Mouse (Mus musculus) hindlimb bud, embryonic 11.5 days (tissue): ENCODE results near the gene Mmp25.
"Not testable (repeated sequence)": the region's sequence is repeated elsewhere in the genome, so short reads cannot be mapped to it uniquely, and the experiment has no call there.

Experiments used
- DNase-seq: peaks from one replicate; pipeline ENCODE4 v3.0.0-alpha.2; 2012; ENCODE audit warnings: low read depth, low spot score; ENCODE audit errors: extremely low spot score

Mmp25 gene

DNA sequence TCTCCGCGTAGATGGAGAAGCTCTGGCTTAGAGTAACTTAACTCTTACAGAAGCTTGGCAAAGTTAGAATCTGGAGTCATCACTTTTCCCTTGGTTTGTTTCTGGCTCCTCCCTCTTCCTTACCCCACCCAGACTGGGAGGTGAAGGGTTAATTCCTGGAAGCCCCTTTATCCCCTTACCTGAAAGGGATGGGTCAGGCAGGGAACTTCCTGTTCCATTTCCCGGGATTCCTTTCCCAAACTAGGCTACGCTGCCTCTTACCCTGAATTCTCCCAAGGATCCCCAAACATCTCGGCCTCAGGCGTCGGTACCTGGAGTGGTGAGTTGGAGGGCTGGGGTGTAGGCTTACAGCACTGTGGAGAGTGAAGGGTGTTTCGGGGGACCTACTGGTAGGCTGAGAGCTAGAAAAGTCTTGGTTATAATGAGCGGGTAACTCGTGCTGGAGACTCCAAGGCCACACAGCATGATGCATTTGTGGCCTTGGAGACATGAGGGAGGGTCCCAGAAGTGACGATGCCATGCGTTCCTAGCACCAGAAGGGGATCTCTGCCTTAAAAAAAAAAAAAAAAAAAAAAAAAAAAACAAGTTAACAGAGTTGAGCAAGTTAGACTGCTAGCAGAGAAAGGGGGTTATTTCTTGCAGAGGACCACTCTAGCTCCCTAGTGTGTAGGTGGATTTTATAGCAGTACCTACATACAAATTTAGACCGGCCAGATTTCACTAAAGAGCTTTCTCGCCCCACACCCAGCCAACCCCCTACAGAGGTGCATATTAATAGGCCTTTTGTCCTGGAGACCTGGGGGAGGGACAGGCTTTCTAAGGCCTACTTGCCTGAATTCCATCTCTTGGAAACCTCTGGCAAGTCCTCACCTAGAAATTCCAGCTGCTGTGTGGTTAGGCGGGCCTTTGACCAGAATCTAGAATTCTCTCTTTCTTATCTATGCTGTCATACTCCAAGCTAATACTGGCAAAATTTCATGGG is 44.1 kb downstream of the Mmp25 start, which contains the start of gene Zscan10:
Gene Zscan10, plus strand, starts transcription at position 216 of the 982 bp plus-strand sequence.
- DNase-seq = no peak

DNA sequence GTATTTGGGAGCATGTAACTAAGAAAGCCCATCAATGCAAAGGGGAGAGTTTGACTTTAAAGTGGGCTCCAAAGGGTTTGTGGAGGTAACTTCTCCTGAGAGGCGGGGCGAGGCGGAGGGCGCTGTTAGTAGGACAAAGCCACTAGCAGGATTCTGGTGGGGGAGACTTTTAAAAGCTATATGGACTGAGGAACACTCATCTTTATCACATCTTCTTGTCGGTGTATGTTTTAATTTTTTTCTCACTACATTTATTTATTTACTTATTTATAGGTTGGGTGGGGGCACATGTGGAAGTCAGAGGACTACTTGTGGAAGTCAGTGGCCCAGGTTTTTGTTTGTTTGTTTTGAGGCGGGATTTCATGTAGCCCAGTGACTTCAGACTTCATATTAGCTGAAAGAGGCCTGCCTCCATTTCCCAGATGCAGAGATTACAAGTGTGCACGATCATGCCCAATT is 45.4 kb downstream of the Mmp25 start:
- DNase-seq = no peak

DNA sequence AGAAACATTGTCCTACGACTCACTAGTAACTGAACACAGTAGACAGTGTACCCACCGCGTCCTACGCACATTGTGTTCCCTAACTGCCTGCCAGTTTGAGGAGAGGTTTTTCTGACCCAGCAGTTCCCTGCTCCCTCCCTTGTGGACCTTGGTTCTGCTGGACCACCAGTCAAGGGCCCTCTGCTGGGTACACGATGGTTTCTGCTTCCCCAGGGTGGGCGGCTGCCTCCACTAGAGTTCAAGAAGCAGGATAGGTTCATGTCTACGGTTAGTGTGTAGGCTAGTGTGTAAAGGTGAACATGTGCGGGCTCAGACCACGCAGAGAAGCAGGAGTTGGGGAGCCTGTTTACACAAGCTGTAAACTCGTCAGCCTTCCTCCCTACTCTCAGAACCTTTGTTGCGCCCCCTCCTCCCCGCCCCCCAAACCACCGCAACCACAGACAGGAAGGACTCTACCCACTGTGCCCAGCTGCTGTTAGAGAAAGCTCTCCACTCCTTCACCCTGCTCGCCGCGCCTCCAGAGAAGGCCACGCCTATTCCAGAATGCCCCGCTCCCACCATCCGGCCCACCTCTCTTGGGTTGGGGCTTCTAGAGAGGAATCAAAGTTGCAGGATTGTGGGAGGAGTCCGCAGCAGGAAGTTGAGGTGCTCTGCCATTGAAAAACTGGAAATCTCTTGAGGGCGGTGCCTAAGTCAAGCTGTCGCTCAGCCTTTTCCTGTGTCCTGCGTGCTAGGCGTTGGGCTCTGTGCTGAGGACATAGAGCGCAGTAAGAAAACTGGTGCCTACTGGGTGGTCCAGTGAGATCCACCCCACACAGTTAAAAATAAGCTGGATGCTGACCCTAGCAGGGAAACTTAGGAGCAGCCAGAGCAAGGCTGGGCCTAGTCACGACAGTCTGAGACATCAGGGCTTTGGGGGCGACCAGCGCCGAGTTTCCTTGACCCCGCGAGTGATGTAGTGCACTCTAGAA is 46.2 kb downstream of the Mmp25 start, which contains the start of gene Zfp13:
Gene Zfp13, minus strand, starts transcription at position 906 of the 971 bp plus-strand sequence.
- DNase-seq = peak; percentile 86

DNA sequence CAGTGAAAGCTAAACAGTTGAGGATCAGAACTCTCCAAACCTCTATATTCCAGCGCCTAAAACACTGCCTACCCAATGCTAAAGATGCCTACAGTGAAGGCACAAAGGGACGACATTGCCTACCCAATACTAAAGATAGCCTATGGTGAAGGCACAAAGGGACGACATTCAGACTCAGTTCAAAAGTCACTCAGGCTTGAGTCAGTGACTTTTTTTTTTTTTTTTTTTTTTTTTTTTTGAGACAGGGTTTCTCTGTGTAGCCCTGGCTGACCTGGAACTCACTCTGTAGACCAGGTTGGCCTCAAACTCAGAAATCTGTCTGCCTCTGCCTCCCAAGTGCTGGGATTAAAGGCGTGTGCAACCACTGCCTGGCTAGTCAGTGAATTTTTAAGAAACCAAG is 49.9 kb downstream of the Mmp25 start:
- not testable (repeated sequence) for DNase-seq

DNA sequence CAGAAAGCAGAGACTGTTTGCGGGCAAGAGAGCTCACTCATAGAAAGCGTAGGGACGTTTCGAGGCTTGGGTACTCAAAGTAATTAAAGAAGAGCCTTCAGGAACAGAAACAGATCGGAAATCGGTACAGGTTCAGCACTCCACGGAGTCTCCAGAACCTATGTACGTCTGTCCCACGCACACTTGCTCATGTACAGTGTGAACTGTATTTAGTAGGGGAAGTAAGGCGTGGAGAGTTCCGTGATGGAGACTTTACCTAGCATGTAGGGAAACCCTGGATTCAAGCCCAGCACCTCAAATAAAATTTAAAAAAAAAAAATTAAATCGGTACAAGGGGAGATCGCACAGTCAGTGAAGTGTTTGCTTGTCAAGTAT is 52.2 kb downstream of the Mmp25 start:
- DNase-seq = no peak

DNA sequence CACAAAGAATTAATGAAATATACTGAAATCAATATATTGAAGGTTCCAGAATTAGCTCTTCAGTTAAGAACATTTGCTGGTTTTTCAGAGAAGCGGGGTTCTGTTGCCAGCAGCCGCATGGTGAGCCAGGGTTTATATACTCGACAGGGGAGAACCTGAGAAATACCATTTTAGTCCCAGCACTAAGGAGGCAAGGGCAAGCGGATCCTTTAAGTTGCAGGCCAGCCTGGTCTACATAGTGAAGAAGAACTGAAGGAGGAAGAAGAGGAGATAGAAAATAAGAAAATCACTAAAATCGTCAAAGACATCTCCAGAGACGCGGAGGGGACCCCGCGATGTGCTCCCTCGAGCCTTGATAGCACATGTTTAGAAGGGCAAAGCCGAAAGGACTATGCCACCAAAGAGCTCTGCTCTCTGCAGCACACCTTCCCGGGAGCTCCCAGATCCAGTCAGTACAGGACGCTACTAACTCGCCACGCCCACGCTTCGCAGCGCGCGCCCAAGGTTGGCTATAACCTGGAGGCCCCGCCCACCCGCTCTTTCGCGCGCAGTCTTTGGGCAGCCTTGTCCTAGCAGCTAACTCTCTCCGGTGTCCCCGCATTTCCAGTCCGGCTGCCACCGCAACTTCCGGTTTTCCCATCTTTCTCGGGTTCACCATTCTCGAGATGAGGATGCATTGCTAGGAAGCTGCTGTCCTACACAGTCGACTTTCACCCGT is 52.7 kb downstream of the Mmp25 start:
- DNase-seq = peak; percentile 84

DNA sequence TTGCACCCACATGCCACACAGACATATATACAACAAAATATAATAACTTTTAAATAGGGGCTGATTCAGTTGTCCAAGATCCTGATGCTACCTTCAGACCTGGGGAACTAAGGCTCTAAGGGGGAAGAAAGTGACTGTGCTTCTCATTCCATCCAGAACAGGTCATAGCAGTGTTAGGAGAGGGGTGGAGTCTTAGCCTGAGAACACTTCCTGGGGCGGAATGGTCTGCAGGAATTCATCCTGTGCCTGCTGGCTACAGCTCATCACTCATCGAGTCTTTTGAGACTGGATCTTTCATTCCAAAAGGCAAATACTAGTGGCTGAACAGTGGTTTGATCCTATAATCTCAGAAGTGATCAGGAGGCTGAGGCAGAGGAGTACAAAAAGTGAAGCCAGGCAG is 57.8 kb downstream of the Mmp25 start:
- DNase-seq = no peak

DNA sequence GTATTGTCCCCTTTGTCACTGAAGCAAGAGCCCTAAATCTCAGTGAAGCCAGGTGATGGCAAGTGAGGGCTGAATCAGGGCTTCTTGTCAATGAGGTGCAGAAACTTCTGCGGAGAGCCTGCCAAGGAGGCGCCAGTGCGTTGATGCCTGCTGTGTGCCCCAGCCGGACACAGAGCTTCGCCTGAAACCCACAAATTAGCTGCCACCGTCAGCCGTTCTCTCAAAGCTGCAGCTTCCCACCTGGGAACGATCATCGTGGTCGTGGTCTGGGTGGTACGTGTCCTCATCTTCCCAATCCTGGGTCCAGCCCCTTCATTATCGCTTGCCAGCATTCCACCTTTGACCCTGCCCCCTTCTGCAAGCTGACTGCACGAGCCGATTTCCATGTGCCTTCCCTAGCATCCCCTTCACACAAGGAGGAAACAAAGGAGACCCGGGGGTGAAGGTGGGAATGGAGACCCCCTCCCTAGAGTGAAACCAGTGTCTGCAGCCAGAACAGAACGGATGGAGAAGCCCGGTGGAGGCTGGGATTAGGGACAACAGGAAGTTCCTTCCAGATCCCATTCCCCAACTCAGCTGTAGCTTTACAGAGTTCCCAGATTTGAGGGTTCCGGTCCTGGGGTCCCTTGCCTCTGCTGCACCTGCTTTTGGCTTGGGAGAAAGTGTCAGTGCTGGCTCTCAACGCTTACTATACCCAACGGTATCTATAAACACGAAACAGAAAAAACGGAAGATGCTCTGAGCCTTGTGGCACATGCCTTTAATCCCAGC is 59.2 kb downstream of the Mmp25 start:
- DNase-seq = no peak

DNA sequence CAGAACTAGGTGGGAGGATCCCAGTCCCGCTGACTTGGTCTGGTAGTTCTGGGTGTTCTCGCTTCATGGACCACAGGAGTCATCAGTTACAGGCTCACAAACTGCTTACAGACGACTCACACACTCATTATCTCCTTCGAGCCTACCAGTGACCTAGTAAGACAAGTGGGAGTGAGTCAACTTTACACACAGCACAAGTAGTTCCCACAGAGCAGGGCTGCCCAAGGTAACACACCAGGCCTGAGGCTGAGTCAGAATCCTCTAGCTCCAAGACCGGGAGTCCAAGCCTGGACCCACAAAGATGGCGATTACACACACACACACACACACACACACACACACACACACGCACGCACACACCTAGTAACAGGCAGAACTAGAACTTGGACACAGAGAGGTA is 60.3 kb downstream of the Mmp25 start:
- no peak for DNase-seq
